Mouse (Mus musculus) embryonic stem cell, embryonic (primary cell): ENCODE data around the gene Rgs1.

Experiments
- CTCF ChIA-PET, 4 experiments: fragments of 300-600 bp in 2 of 4; fragments of 350-600 bp in 2 of 4; sonication (Branson Sonifier 250); formaldehyde crosslinking; loops; one replicate each; lab custom pipeline; 2022; ENCODE audit warnings: inconsistent platforms in 2 of 4; lab: Charles Lee
- POLR2A ChIA-PET, 4 experiments: fragments of 300-600 bp in 2 of 4; fragments of 350-600 bp in 2 of 4; sonication (Branson Sonifier 250); formaldehyde crosslinking; loops; one replicate each; lab custom pipeline; 2022; ENCODE audit warnings: antibody characterized with exemption in 4 of 4, inconsistent platforms in 1 of 4; lab: Charles Lee

Rgs1 gene

DNA sequence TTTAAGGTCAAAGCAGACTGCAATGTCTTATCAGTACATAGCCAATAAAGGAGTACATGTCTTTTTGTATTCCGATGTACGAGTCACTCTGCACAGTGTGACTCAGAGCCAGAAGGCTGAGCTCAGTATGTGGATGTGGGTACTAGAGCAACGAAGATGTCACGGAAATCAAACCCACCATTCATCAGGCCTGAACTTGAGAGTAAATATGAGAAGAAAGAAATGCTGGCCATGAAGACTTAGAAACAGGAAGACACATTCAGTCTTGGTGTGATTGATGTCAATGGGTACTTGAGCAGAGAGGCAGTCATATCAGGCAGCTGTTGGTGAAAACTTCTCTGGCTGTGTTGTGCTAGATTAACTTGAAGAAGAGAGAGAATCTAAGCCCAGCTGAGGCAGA lies 46.1 kb downstream of the Rgs1 start:
- POLR2A ChIA-PET = no interaction called here
- CTCF ChIA-PET = no interaction called here

DNA sequence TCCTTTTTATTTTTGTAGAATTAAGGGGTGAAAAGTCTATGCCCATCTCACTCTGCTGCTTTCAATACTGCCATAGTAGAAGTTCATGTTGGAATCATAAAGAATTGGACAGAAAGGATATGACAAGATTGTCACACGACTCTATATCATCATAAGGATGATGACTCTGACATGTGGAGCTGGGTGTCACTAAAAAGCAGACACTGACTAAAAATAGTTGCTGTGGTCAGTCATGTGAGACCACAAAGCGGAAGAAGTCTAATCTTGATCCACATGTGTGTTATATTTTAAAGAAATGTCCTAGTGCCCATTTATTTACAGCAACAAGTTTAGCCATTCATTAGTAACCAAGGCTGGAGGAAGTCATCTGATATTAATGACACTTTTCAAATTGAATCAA lies 48.5 kb downstream of the Rgs1 start:
- POLR2A ChIA-PET = no interaction called here
- CTCF ChIA-PET = no interaction called here

GRCm38 (mm10) chr1:144199538-144199937 lies 49.5 kb downstream of the Rgs1 start:
- CTCF ChIA-PET = no interaction called here
- POLR2A ChIA-PET = interaction anchor here in 1 of 4 experiments (0.6 kb wide), 1 partner anchor 825 kb away, joined by 4 read pairs; no protein-coding TSS in a partner anchor

DNA sequence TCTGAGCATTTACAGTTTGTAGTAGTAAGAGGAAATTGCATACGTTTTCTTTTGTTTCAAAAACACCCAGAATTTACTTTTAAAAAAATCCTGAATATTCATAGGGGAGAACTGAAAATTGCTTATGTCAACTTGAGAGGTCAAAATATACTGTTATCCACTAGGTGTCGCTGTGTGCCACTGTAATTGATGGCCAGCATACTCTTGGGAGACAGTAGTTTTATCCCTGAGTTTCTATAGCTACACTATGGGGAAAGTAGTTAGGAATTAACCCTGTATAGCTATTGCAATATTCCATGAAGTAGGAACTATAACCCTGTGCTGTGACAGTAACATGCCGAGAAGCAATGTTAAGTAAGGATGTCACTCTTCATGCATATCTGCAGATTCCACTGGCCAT lies 51.4 kb downstream of the Rgs1 start:
- ChIA-PET POLR2A (no interaction called here), CTCF (interaction anchor here in 3 of 4 experiments (0.6 to 1.4 kb wide), 11 partner anchors 9 to 394 kb away, joined by 3 to 4 read pairs (median 3); no protein-coding TSS in a partner anchor)
